Comparison of ENCODE assay signal across 8 mouse cellular contexts in genomic region chr17:46253452-46254084, GRCm38 (mm10). TPM values are rescaled to one million over a fixed set of nuclear protein-coding genes. Genes with fewer than 3 reads are reported as not detected.
DNase-seq lines count a peak whose midpoint lies in the region; ATAC-seq lines count a peak whose summit lies in the region.

Gene Lrrc73, plus strand, starts transcription at chr17:46253531.

- no peaks in the 10 kb centered on the region for H3K9me3 ChIP-seq in intestine, embryonic 14.5 days (ENCODE audit: control insufficient read depth, low read length)

- H3K9ac ChIP-seq in intestine, embryonic 14.5 days (ENCODE audit: low read length), result peak within 1 kb of the TSS; percentile 52

- no peak within 1 kb of the TSS for H3K27ac ChIP-seq in intestine, embryonic 14.5 days (ENCODE audit: low read depth)

- peaks cover 12% of the 10 kb centered on the region; the same call in 1 of the 2 replicates for H3K4me1 ChIP-seq in intestine, embryonic 14.5 days (replicated peaks; ENCODE audit: control insufficient read depth, insufficient read depth, low read length)

- H3K27me3 ChIP-seq in intestine, embryonic 14.5 days (replicated peaks; ENCODE audit: control insufficient read depth, insufficient read depth, low read length), result peaks cover 17% of the 10 kb centered on the region

- ATAC-seq in intestine, embryonic 14.5 days (replicated peaks; ENCODE audit: low FRiP score, low TSS enrichment, low read depth), result peak; percentile 82
- ATAC-seq in megakaryocyte-erythroid progenitor cell, adult 5-6 weeks (replicated peaks; ENCODE audit: low FRiP score, low TSS enrichment, poor library complexity, severe bottlenecking), result peak; percentile 70

- peak within 1 kb of the TSS; percentile 64 for H3K4me3 ChIP-seq in intestine, embryonic 14.5 days (ENCODE audit: low read depth, low read length)

- DNase-seq in adrenal gland, adult 18-20 months (ENCODE audit: low spot score in 2 of 2), result peak; percentile 91 to 93
- DNase-seq in embryo, embryonic 10.5 days (ENCODE audit: low spot score), result peak; percentile 94
- DNase-seq in gastrocnemius, postnatal 14 days, result peak; percentile 91
- DNase-seq in intestine, embryonic 14.5 days (ENCODE audit: low spot score), result peak; percentile 96
- DNase-seq in left cerebral cortex, postnatal 14 days (ENCODE audit: low spot score in 2 of 2), result peak; percentile 94 to 96
- DNase-seq in right cerebral cortex, postnatal 14 days, result peak; percentile 95
- DNase-seq in urinary bladder, postnatal 25 days (ENCODE audit: low spot score), result peak; percentile 91

- intact Hi-C loops in gastrocnemius, postnatal 14 days (cut with DNase I; ENCODE audit: low total_unique reads), result no loop called here
- intact Hi-C loops in left cerebral cortex, postnatal 14 days (cut with DNase I), result no loop called here

- 2% methylated on average over 34 of the region's 48 CpGs for WGBS in intestine, embryonic 14.5 days

- H3K36me3 ChIP-seq in intestine, embryonic 14.5 days (ENCODE audit: control insufficient read depth, insufficient read depth, low read length), result peaks cover 41% of the 10 kb centered on the region

- peak within 1 kb of the TSS; percentile 98 for H3K4me2 ChIP-seq in intestine, embryonic 14.5 days (ENCODE audit: low read length)

RNA-seq across cellular contexts. Expression of gene Lrrc73, which starts in this region (rescaled TPM):
- total RNA-seq in adrenal gland, adult 18-20 months (2021), result 1 to 10 TPM; 6.0 to 7.9 TPM
- under 1 TPM; 0.29 to 0.84 TPM for total RNA-seq in gastrocnemius, postnatal 14 days (2021)
- polyA plus RNA-seq in intestine, embryonic 14.5 days (2014; fragmentation: Nextera tagmentation; extraction: Ambion mirVana), result 0.55 and 0.65 TPM in 2 replicates
- 10 to 100 TPM; 91.0 to 98.8 TPM for total RNA-seq in left cerebral cortex, postnatal 14 days (2021)
- 0.66 and 2.7 TPM in 2 replicates for total RNA-seq in megakaryocyte-erythroid progenitor cell, adult 5-6 weeks (2014; fragmentation: Nextera tagmentation)
- total RNA-seq in megakaryocyte-erythroid progenitor cell, adult 5-6 weeks (2017), result 0.38 TPM in 1 of 2 replicates, not detected in the other

Comparison
In these comparisons a context has a peak if more than half of its experiments do, and no peak if none do; other contexts are left out.
1. RNA of gene Lrrc73 (total RNA-seq): 91.0 to 98.8 TPM in left cerebral cortex, postnatal 14 days; 6.0 to 7.9 TPM in adrenal gland, adult 18-20 months, 0.29 to 0.84 TPM in gastrocnemius, postnatal 14 days and 0.38 to 2.7 TPM in megakaryocyte-erythroid progenitor cell, adult 5-6 weeks; every median in the first group is over 10 times any median in the second.
2. Peak in DNase-seq in gastrocnemius, postnatal 14 days; RNA of the gene not detected or under 1 TPM.
3. Peak in DNase-seq, ATAC-seq, H3K4me3 ChIP-seq, H3K9ac ChIP-seq and H3K4me2 ChIP-seq in intestine, embryonic 14.5 days; RNA of the gene not detected or under 1 TPM.
4. Peak in every context shown above with its lines, with median percentiles within 50 percentile points of each other: DNase-seq.